Mouse (Mus musculus) stomach, embryonic 15.5 days (tissue): ENCODE results near the gene Bbx. TPM values are rescaled to one million over a fixed set of nuclear protein-coding genes. Genes with fewer than 3 reads are reported as not detected.

Experiments
- ATAC-seq: fragments of 200-750 bp; cut with Nextera tagmentation; 2 replicates; pipeline ENCODE4 v1.8.0; 2017; ENCODE audit warnings: low read depth, moderate number of reproducible peaks, moderate TSS enrichment; ENCODE audit not compliant: insufficient read depth, low FRiP score
- H3K27ac ChIP-seq: fragments of 300-500 bp; sonication (generic); 2 replicates; pipeline ENCODE4 v1.5.1; 2015; ENCODE audit warnings: mild to moderate bottlenecking, inconsistent platforms
- H3K27me3 ChIP-seq: fragments of 300-500 bp; sonication (generic); replicated peaks from 2 replicates; pipeline ENCODE4 v1.6.1; 2015; ENCODE audit warnings: inconsistent platforms
- H3K36me3 ChIP-seq: fragments of 300-500 bp; sonication (generic); 2 replicates; pipeline ENCODE4 v1.6.1; 2015; ENCODE audit warnings: inconsistent platforms
- H3K4me1 ChIP-seq: fragments of 300-500 bp; sonication (generic); 2 replicates; pipeline ENCODE4 v1.6.1; 2015; ENCODE audit warnings: inconsistent platforms
- H3K4me2 ChIP-seq: fragments of 300-500 bp; sonication (generic); 2 replicates; pipeline ENCODE4 v1.6.1; 2015; ENCODE audit warnings: mild to moderate bottlenecking, inconsistent platforms
- H3K4me3 ChIP-seq: fragments of 300-500 bp; sonication (generic); replicated peaks from 2 replicates; pipeline ENCODE4 v1.5.1; 2015; ENCODE audit warnings: inconsistent platforms
- H3K9ac ChIP-seq: fragments of 300-500 bp; sonication (generic); 2 replicates; pipeline ENCODE4 v1.6.1; 2015; ENCODE audit warnings: inconsistent platforms
- H3K9me3 ChIP-seq: fragments of 300-500 bp; sonication (generic); 2 replicates; pipeline ENCODE4 v1.6.1; 2016; ENCODE audit warnings: inconsistent platforms
- WGBS: fragments of 180-500 bp; shearing (Covaris S2); methylation state at CpG from one replicate; pipeline ENCODE4 v1.1.7; 2015; 5-methylcytosine and 5-hydroxymethylcytosine counted together
- polyA plus RNA-seq: library from polyadenylated mRNA; unstranded; fragments of >200 nt; fragmentation: Nextera tagmentation; extraction: Ambion mirVana; gene quantifications from 2 replicates; pipeline ENCODE4 v1.2.1, GENCODE M21; 2015

The Bbx gene
- polyA plus RNA-seq, 1 experiment from 2014 or later = 41.8 TPM

DNA sequence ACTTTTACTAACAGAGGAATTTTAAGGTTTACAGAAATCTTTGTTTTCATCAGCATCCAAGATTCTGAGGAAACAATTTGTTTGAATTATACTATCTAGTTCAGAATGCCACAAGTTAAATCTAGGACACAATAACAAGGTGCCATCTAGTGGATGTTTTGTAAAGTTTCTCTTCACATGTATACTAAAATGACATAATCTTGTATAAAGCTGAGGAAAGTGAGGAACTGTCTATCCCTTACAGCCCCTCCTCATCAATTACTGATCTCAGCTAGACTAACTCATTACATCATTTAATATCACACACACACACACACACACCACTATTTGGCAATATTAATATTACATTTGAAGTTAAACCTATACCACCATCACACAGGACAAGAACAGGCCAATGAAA, 125.5 kb downstream of the Bbx start:
- Histone ChIP-seq H3K4me2 (no peak overlapping the region), H3K36me3 (no peaks in the 10 kb centered on the region), H3K4me1 (no peaks in the 10 kb centered on the region), H3K9me3 (no peaks in the 10 kb centered on the region), H3K27me3 (no peaks in the 10 kb centered on the region), H3K27ac (no peak overlapping the region), H3K9ac (no peak overlapping the region), H3K4me3 (no peak overlapping the region)
- ATAC-seq = no peak

DNA sequence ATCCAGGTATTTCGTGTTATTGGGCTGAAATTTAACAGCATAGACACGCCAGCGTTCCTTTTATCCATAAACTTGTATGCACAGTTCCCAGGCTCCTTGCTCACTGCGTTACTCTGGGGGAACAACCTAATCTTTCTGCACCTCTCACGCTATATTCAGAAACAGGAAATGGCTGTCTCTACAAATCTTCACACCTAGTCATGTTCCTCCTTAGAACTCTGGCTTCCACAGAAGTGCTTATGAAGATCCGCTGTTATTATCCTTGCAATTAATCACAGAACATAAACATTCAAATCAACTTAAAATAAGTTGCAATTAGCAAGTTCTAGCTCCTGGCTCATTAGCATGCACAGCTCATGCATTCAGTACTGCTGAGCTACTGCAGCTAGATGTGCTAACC, 127.0 kb downstream of the Bbx start:
- H3K9me3 ChIP-seq = no peaks in the 10 kb centered on the region
- no peaks in the 10 kb centered on the region for H3K27me3 ChIP-seq
- no peak for ATAC-seq
- no peak overlapping the region for H3K4me3 ChIP-seq
- H3K27ac ChIP-seq = no peak overlapping the region
- H3K4me2 ChIP-seq = no peak overlapping the region
- H3K9ac ChIP-seq = no peak overlapping the region
- no peaks in the 10 kb centered on the region for H3K4me1 ChIP-seq
- H3K36me3 ChIP-seq = no peaks in the 10 kb centered on the region
- 78% methylated on average over 6 of the region's 6 CpGs for WGBS

DNA sequence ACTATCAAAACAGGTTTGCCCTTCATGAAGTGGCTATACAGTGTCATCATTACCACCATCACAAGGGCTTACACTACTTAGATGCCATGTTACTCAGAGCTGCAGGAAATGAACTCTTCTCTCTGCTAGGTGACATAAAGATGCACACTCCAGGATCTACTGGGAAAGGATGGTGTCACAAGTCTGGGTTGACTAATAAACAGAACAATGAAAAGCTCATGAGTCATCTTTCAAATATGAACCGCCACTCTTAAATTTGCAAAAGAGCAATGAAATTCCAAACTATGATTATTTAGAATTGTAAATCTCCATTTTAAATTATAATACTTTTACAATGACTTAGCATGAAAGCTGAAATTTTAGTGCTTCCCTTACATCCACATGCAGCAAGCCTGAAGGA, 129.6 kb downstream of the Bbx start:
- no peak overlapping the region for H3K4me3 ChIP-seq
- H3K9me3 ChIP-seq = no peaks in the 10 kb centered on the region
- no peaks in the 10 kb centered on the region for H3K36me3 ChIP-seq
- H3K4me2 ChIP-seq = no peak overlapping the region
- 92% methylated on average over 1 of the region's 1 CpGs for WGBS
- H3K4me1 ChIP-seq = no peaks in the 10 kb centered on the region
- H3K9ac ChIP-seq = no peak overlapping the region
- H3K27ac ChIP-seq = no peak overlapping the region
- no peak for ATAC-seq
- no peaks in the 10 kb centered on the region for H3K27me3 ChIP-seq

DNA sequence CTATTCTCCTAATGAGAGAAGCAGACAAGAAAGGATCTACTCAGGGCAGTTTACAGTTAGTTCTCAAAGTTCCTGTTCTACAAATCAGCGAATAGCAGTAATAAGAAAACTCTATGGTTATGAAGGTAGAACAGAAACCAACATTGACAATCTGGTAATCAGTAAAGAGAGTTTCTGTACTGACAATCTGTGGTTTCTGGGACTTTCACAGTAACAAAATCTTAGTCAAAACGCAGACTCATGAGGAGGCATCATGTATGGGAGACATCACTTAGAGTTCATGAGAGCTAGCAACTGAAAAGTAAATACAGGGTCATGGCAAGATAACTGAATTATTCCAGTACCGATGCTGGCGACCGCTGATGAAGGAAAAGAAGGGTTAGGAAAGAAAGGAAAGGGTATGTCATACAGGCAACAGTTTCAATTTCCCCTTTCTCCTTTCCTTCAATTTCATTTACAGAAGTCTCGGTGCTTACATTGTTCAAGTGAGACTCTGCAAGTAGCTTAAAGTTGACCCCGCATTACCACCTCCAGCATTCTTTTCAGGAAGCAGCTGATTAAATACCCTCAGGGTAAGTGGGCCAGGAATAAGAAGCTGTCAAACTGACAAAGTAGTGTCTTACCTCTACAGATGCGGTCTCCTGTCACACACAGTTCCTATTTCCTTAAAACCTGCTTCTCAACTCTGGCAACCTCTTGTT, 133.3 kb downstream of the Bbx start:
- Histone ChIP-seq H3K4me1 (no peaks in the 10 kb centered on the region), H3K4me2 (no peak overlapping the region), H3K9me3 (no peaks in the 10 kb centered on the region), H3K4me3 (no peak overlapping the region), H3K27ac (no peak overlapping the region), H3K36me3 (no peaks in the 10 kb centered on the region), H3K27me3 (no peaks in the 10 kb centered on the region), H3K9ac (no peak overlapping the region)
- no peak for ATAC-seq
- 55% methylated on average over 8 of the region's 8 CpGs for WGBS

DNA sequence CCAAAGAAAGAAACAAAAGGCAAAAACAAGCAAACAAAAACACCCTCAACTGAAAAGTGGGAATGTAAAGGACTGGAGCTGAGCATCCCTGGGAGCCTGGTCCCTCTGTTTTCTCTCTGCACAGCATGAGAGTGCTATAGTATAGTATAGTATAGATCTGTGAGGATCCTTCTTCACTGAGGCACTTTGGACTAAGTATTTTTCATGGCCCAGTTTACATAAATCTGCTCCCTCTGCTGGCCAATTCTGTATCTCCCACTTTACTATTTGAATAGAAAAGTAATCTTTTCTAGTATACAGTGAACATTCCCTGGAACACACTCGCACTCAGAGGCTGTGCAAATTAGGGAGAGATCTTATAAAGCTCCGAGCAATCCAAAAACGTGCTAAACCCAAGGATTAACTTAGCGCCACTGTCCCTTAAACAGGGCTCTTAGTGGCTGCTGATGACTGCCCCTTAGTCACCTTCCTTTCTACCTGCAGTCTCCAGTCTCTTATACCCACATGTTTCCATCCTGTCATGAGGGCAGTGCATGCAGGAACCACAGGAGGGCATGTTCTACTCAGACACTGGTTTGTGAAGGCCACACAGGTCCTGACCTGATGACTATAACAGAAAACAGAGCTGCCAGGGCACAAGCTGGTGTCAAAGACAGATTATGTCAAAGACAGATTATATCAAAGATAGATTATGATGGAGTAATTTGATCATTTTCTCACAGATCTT, 138.5 kb downstream of the Bbx start:
- Histone ChIP-seq H3K4me2 (no peak overlapping the region), H3K36me3 (no peaks in the 10 kb centered on the region), H3K9ac (no peak overlapping the region), H3K27me3 (no peaks in the 10 kb centered on the region), H3K27ac (no peak overlapping the region), H3K9me3 (no peaks in the 10 kb centered on the region), H3K4me1 (no peaks in the 10 kb centered on the region), H3K4me3 (no peak overlapping the region)
- ATAC-seq = no peak
- whole genome bisulfite sequencing = 75% methylated on average over 4 of the region's 4 CpGs

DNA sequence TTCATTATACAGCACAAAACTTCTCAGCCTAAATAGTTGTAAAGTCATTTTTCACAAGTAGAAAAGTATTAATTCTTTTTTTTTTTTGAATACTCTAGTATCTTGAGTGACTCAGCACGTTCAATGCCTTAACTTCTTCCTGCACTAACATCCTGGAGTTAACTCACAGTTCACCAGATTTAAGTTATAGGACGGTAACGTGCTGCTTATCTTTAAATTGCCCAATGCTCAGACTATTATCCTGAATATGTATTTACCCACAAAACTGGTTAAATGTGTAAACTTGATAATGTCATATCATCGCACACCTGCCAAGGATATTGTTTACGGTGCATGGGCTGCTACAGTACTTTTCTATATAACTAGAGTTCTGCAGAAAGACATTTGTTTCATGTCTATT, 139.4 kb downstream of the Bbx start:
- Histone ChIP-seq H3K27ac (no peak overlapping the region), H3K36me3 (no peaks in the 10 kb centered on the region), H3K4me3 (no peak overlapping the region), H3K4me2 (no peak overlapping the region), H3K27me3 (no peaks in the 10 kb centered on the region), H3K9ac (no peak overlapping the region), H3K4me1 (no peaks in the 10 kb centered on the region), H3K9me3 (no peaks in the 10 kb centered on the region)
- WGBS = 72% methylated on average over 5 of the region's 5 CpGs
- ATAC-seq = no peak

- H3K4me1 ChIP-seq = no peaks in the 10 kb centered on the region
- no peak for ATAC-seq
- H3K27me3 ChIP-seq = no peaks in the 10 kb centered on the region
- no peak overlapping the region for H3K4me2 ChIP-seq
- WGBS = 52% methylated on average over 5 of the region's 5 CpGs
- H3K9ac ChIP-seq = no peak overlapping the region
- H3K9me3 ChIP-seq = no peaks in the 10 kb centered on the region
- H3K4me3 ChIP-seq = no peak overlapping the region
- no peak overlapping the region for H3K27ac ChIP-seq
- no peaks in the 10 kb centered on the region for H3K36me3 ChIP-seq
These were observed 142.4 kb downstream of the Bbx start for GRCm38 (mm10) chr16:50289764-50290163.

DNA sequence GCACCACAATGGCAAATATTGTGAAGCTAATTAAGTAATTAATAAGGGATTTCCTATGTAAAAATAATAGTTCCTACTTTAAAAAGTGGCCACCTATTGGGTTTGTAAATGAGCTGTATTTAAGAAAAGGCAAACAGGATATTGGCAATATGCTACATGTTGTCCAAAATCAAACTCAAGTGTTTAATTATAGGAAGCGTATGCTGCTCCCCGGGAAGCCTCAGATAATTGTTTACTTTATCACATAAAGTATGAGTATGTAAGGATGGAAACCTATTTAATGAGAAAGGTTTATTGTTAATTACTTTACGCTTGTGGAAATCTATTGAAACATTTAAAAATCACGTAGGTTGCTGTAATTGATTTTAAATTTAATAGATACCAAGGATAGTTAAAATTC, 159.4 kb downstream of the Bbx start:
- Histone ChIP-seq H3K9me3 (no peaks in the 10 kb centered on the region), H3K27ac (no peak overlapping the region), H3K4me1 (no peaks in the 10 kb centered on the region), H3K36me3 (no peaks in the 10 kb centered on the region), H3K4me3 (no peak overlapping the region), H3K9ac (no peak overlapping the region), H3K27me3 (no peaks in the 10 kb centered on the region), H3K4me2 (no peak overlapping the region)
- 74% methylated on average over 4 of the region's 4 CpGs for WGBS
- no peak for ATAC-seq

- no peak for ATAC-seq
- Histone ChIP-seq H3K27me3 (no peaks in the 10 kb centered on the region), H3K36me3 (no peaks in the 10 kb centered on the region), H3K9ac (no peak overlapping the region), H3K4me1 (no peaks in the 10 kb centered on the region), H3K27ac (no peak overlapping the region), H3K9me3 (no peaks in the 10 kb centered on the region), H3K4me3 (no peak overlapping the region), H3K4me2 (no peak overlapping the region)
- 93% methylated on average over 4 of the region's 4 CpGs for WGBS
These were observed 169.5 kb downstream of the Bbx start for GRCm38 (mm10) chr16:50262647-50263046.

DNA sequence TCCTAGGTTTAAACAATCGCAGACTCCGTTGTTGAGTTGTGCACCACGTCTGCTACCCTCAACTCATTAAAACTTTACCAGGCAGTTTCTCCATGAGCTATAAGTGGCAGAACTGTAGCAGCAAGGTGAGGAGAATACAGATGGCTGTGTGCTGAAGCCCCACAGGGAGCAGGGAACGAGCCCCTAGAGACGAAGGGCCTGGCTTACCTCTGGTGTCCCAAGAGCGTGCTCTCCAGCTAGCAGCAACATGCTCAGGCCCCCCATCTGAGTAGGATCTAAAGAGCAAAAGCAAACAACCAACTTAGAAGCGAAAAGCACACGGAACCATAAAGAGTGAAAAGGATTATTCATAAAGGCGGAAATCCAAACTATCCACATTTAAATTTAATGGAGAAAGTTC, 170.0 kb downstream of the Bbx start:
- ATAC-seq = no peak
- H3K4me1 ChIP-seq = no peaks in the 10 kb centered on the region
- H3K36me3 ChIP-seq = no peaks in the 10 kb centered on the region
- H3K4me3 ChIP-seq = no peak overlapping the region
- WGBS = 84% methylated on average over 9 of the region's 9 CpGs
- no peak overlapping the region for H3K9ac ChIP-seq
- no peaks in the 10 kb centered on the region for H3K27me3 ChIP-seq
- H3K27ac ChIP-seq = no peak overlapping the region
- H3K9me3 ChIP-seq = no peaks in the 10 kb centered on the region
- no peak overlapping the region for H3K4me2 ChIP-seq

- no peak overlapping the region for H3K4me2 ChIP-seq
These were observed 170.4 kb downstream of the Bbx start for GRCm38 (mm10) chr16:50261741-50262140.

DNA sequence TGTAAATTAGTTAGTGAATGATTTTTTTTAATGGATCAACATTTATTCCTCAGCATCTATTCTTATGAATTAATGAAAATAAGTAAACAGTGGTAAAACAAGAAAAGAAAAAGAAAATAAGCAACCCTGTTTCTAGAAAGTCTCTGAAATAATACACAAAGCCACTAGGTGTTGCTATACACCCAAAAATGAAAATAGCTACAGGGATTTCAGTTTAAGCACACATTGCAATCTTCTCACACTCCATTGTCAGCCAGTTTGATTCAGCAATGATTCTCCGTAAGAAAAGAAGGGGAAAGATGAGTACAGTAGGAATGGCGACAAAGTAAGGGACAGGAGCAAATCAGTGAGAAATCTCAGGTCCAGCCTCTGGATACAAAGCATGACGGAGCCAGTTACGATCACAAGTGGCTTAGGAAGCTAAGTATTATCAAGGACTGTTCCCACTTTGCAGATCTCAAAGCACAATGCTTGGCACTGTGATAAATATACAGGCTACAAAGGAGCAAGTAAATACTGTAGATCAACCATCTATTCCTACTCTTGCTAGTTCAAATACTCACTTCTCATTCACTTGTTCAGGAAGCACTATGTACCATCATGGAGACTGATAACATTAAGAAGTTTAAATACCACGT, 177.5 kb downstream of the Bbx start:
- no peak overlapping the region for H3K27ac ChIP-seq
- no peak overlapping the region for H3K4me3 ChIP-seq
- H3K36me3 ChIP-seq = no peaks in the 10 kb centered on the region
- ATAC-seq = no peak
- H3K4me2 ChIP-seq = no peak overlapping the region
- H3K9me3 ChIP-seq = no peaks in the 10 kb centered on the region
- 71% methylated on average over 5 of the region's 5 CpGs for WGBS
- no peaks in the 10 kb centered on the region for H3K4me1 ChIP-seq
- H3K27me3 ChIP-seq = no peaks in the 10 kb centered on the region
- no peak overlapping the region for H3K9ac ChIP-seq

More at GRCm38 (mm10) chr16:50261741-50262140, 170.4 kb downstream of the Bbx start:
- no peaks in the 10 kb centered on the region for H3K4me1 ChIP-seq
- no peak overlapping the region for H3K4me3 ChIP-seq
- no peaks in the 10 kb centered on the region for H3K9me3 ChIP-seq
- no peak overlapping the region for H3K9ac ChIP-seq
- H3K27me3 ChIP-seq = no peaks in the 10 kb centered on the region
- H3K36me3 ChIP-seq = no peaks in the 10 kb centered on the region
- no peak overlapping the region for H3K27ac ChIP-seq
- no peak for ATAC-seq
